Mouse (Mus musculus) cortical plate, adult 2 months (tissue): ENCODE measurements around the gene 2210016F16Rik.

Source experiments
- CTCF ChIP-seq: fragments of 200-500 bp; IDR thresholded peaks from 2 replicates; pipeline ENCODE4 v1.5.1; 2011; ENCODE audit warnings: mild to moderate bottlenecking, control low read depth, low read length; ENCODE audit not compliant: insufficient read depth; ENCODE audit errors: extremely low read depth
- POLR2A ChIP-seq: fragments of 200-500 bp; IDR thresholded peaks from 2 replicates; pipeline ENCODE4 v1.6.1; 2011; ENCODE audit warnings: mild to moderate bottlenecking, low read length, control low read depth; ENCODE audit not compliant: insufficient read depth; ENCODE audit errors: extremely low read depth

GRCm38 (mm10) chr13:58359304-58359653, 25.7 kb downstream of the 2210016F16Rik start:
- TF ChIP-seq CTCF (no peak), POLR2A (no peak)
